Mouse (Mus musculus) lung, adult 18-20 months (tissue): ENCODE measurements around the gene Col4a4.
A peak's percentile ranks its signal among the peaks of the same experiment; 100 is the strongest.

Experiments used
- DNase-seq, 2 experiments: peaks; one replicate each; pipeline ENCODE4 v3.0.0; 2022; ENCODE audit warnings: mixed read lengths in 2 of 2

Gene Col4a4

GRCm38 (mm10) chr1:82586713-82587399 lies at the start of gene Col4a4, which contains the start of gene Col4a3:
Col4a4 (minus strand) TSS chr1:82586849.
Col4a3 (plus strand) TSS chr1:82586921.
- peak; percentile 72 to 73 for DNase-seq

GRCm38 (mm10) chr1:82636321-82636720 lies 49.7 kb upstream of the Col4a4 start:
- no peak for DNase-seq

- DNase-seq, result no peak
Observed at GRCm38 (mm10) chr1:82635254-82635620, 48.6 kb upstream of the Col4a4 start.

- peak; percentile 63 to 69 for DNase-seq
Observed at GRCm38 (mm10) chr1:82634545-82635253, 48.0 kb upstream of the Col4a4 start.

GRCm38 (mm10) chr1:82631169-82631792 lies 44.6 kb upstream of the Col4a4 start:
- no peak for DNase-seq

GRCm38 (mm10) chr1:82629495-82629894 lies 42.8 kb upstream of the Col4a4 start:
- DNase-seq, result peak in 1 of 2 experiments; percentile 30

GRCm38 (mm10) chr1:82627652-82628051 lies 41.0 kb upstream of the Col4a4 start:
- no peak for DNase-seq

GRCm38 (mm10) chr1:82625474-82625873 lies 38.8 kb upstream of the Col4a4 start:
- DNase-seq, result no peak

GRCm38 (mm10) chr1:82624934-82625333 lies 38.3 kb upstream of the Col4a4 start:
- no peak for DNase-seq

GRCm38 (mm10) chr1:82619981-82620380 lies 33.3 kb upstream of the Col4a4 start:
- DNase-seq, result no peak

- no peak for DNase-seq
Observed at GRCm38 (mm10) chr1:82618592-82618991, 31.9 kb upstream of the Col4a4 start.

GRCm38 (mm10) chr1:82618001-82618400 lies 31.4 kb upstream of the Col4a4 start:
- DNase-seq, result no peak

GRCm38 (mm10) chr1:82612061-82612660 lies 25.5 kb upstream of the Col4a4 start:
- no peak for DNase-seq

GRCm38 (mm10) chr1:82608646-82609262 lies 22.1 kb upstream of the Col4a4 start:
- DNase-seq, result no peak

- DNase-seq, result no peak
Observed at GRCm38 (mm10) chr1:82605856-82606255, 19.2 kb upstream of the Col4a4 start.

- DNase-seq, result no peak
Observed at GRCm38 (mm10) chr1:82605347-82605746, 18.7 kb upstream of the Col4a4 start.

- DNase-seq, result peak; percentile 49 to 54
Observed at GRCm38 (mm10) chr1:82603198-82603950, 16.7 kb upstream of the Col4a4 start.

- DNase-seq, result peak; percentile 46 to 49
Observed at GRCm38 (mm10) chr1:82596864-82597596, 10.4 kb upstream of the Col4a4 start.

GRCm38 (mm10) chr1:82590266-82590665 lies 3.6 kb upstream of the Col4a4 start:
- DNase-seq, result no peak

- no peak for DNase-seq
Observed at GRCm38 (mm10) chr1:82585981-82586380, 668 bp downstream of the Col4a4 start.

- DNase-seq, result peak in 1 of 2 experiments; percentile 30
Observed at GRCm38 (mm10) chr1:82578320-82578719, 8.3 kb downstream of the Col4a4 start.
